Mouse (Mus musculus) brain, embryonic 14.5 days (tissue): Measurements from ENCODE around the gene Taok2.

Experiments used
- CTCF ChIP-seq: fragments of 200-500 bp; IDR thresholded peaks from 2 replicates; pipeline ENCODE4 v1.5.1; 2012; ENCODE audit warnings: inconsistent platforms, mild to moderate bottlenecking, moderate library complexity, borderline replicate concordance; ENCODE audit not compliant: insufficient read depth, insufficient read length; ENCODE audit errors: extremely low read depth
- POLR2A ChIP-seq: fragments of 200-500 bp; IDR thresholded peaks from 2 replicates; pipeline ENCODE4 v1.6.1; 2012; ENCODE audit warnings: mild to moderate bottlenecking, inconsistent platforms, borderline replicate concordance; ENCODE audit not compliant: poor library complexity, insufficient read depth, insufficient read length, severe bottlenecking; ENCODE audit errors: extremely low read depth

DNA sequence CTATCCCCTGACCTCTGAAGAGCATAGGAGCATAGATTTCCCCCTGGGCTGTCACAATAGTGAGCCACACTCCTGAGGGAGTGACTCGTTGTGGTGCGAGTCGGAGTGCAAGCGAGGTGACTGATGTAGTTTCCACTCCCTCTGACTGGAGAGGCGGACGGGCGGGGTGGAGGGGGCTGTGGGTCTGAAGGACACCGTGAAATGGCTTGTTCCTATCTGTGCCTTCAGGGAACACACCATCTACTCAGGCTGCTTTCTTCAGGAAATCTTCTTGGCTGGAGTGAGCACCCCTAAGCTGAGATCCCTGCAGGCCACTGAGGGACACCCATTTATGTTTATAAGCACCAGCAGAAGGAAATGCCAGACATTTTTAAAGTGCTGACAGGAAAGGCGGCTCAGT is 61.8 kb downstream of the Taok2 start:
- TF ChIP-seq POLR2A (no peak), CTCF (no peak)
